Mouse (Mus musculus) bone marrow, adult 2 months (tissue): ENCODE measurements around the gene Ofcc1. TPM values are rescaled to one million over a fixed set of nuclear protein-coding genes. Genes with fewer than 3 reads are reported as not detected.
A peak's percentile ranks its signal among the peaks of the same experiment; 100 is the strongest.

Experiments
- H3K27ac ChIP-seq: fragments of 200-500 bp; 2 replicates; pipeline ENCODE4 v1.5.1; 2012; ENCODE audit warnings: low read depth, mild to moderate bottlenecking, control low read depth, inconsistent platforms, low read length; ENCODE audit not compliant: control insufficient read depth, poor library complexity, insufficient read depth
- H3K4me1 ChIP-seq: fragments of 200-500 bp; 2 replicates; pipeline ENCODE4 v1.6.1; 2011; ENCODE audit warnings: low read length; ENCODE audit not compliant: control insufficient read depth, insufficient read depth
- H3K4me3 ChIP-seq: fragments of 200-500 bp; replicated peaks from 2 replicates; pipeline ENCODE3; 2011; ENCODE audit warnings: mild to moderate bottlenecking, low read depth, low read length, control low read depth; ENCODE audit not compliant: control insufficient read depth
- CTCF ChIP-seq: fragments of 200-500 bp; IDR thresholded peaks from 2 replicates; pipeline ENCODE4 v1.5.1; 2011; ENCODE audit warnings: low read length, control low read depth; ENCODE audit not compliant: control insufficient read depth, insufficient read depth
- POLR2A ChIP-seq: fragments of 200-500 bp; IDR thresholded peaks from 2 replicates; pipeline ENCODE4 v1.6.1; 2011; ENCODE audit warnings: low read depth, mild to moderate bottlenecking, control low read depth, low read length, borderline replicate concordance; ENCODE audit not compliant: control insufficient read depth
- WGBS: fragments of 180-500 bp; shearing (Covaris S2); methylation state at CpG from one replicate; pipeline ENCODE4 v1.1.7; 2018; 5-methylcytosine and 5-hydroxymethylcytosine counted together
- polyA plus RNA-seq: library from polyadenylated mRNA; stranded (reverse); fragments of >200 nt; gene quantifications from 2 replicates; pipeline ENCODE4 v1.2.4, GENCODE M21; 2011; ENCODE audit warnings: low replicate concordance; ENCODE audit not compliant: missing spikeins, insufficient read depth, insufficient read length

Gene Ofcc1
- polyA plus RNA-seq, 1 experiment = not detected

- TF ChIP-seq CTCF (no peak), POLR2A (no peak)
- H3K27ac ChIP-seq = no peak overlapping the region
- no peak overlapping the region for H3K4me3 ChIP-seq
- peaks cover 2% of the 10 kb centered on the region; the same call in 1 of the 2 replicates for H3K4me1 ChIP-seq
- 80% methylated on average over 5 of the region's 5 CpGs for WGBS
These were observed 37.9 kb downstream of the Ofcc1 start for GRCm38 (mm10) chr13:40323301-40323700.

GRCm38 (mm10) chr13:40320814-40321525 is 40.3 kb downstream of the Ofcc1 start:
- Histone ChIP-seq H3K4me3 (peak overlapping the region; percentile 18), H3K4me1 (peaks cover 2% of the 10 kb centered on the region; the same call in 1 of the 2 replicates), H3K27ac (peak overlapping the region; percentile 63; the same call in 1 of the 2 replicates)
- 19% methylated on average over 6 of the region's 6 CpGs for WGBS
- no peak for TF ChIP-seq POLR2A
- TF ChIP-seq CTCF = no peak

- WGBS = 40% methylated on average over 2 of the region's 2 CpGs
- peaks cover 2% of the 10 kb centered on the region; the same call in 1 of the 2 replicates for H3K4me1 ChIP-seq
- TF ChIP-seq POLR2A (no peak), CTCF (no peak)
- H3K4me3 ChIP-seq = no peak overlapping the region
- no peak overlapping the region for H3K27ac ChIP-seq
These were observed 43.5 kb downstream of the Ofcc1 start for GRCm38 (mm10) chr13:40317731-40318130.

- H3K4me3 ChIP-seq = no peak overlapping the region
- 67% methylated on average over 4 of the region's 4 CpGs for WGBS
- TF ChIP-seq CTCF (no peak), POLR2A (no peak)
- H3K27ac ChIP-seq = no peak overlapping the region
- no peaks in the 10 kb centered on the region; the same call in 1 of the 2 replicates for H3K4me1 ChIP-seq
These were observed 46.0 kb downstream of the Ofcc1 start for GRCm38 (mm10) chr13:40315158-40315792.

- H3K27ac ChIP-seq = no peak overlapping the region
- no peak for TF ChIP-seq POLR2A
- no peak for TF ChIP-seq CTCF
- no peaks in the 10 kb centered on the region for H3K4me1 ChIP-seq
- no peak overlapping the region for H3K4me3 ChIP-seq
- WGBS = 71% methylated on average over 2 of the region's 2 CpGs
These were observed 68.4 kb downstream of the Ofcc1 start for GRCm38 (mm10) chr13:40292891-40293290.

- TF ChIP-seq CTCF (no peak), POLR2A (no peak)
- no peak overlapping the region for H3K27ac ChIP-seq
- H3K4me1 ChIP-seq = no peaks in the 10 kb centered on the region
- 83% methylated on average over 10 of the region's 10 CpGs for WGBS
- no peak overlapping the region for H3K4me3 ChIP-seq
These were observed 70.4 kb downstream of the Ofcc1 start for GRCm38 (mm10) chr13:40290846-40291245.

- WGBS = 20% methylated on average over 4 of the region's 4 CpGs
- TF ChIP-seq CTCF (no peak), POLR2A (no peak)
- no peak overlapping the region for H3K4me3 ChIP-seq
- no peak overlapping the region for H3K27ac ChIP-seq
- H3K4me1 ChIP-seq = no peaks in the 10 kb centered on the region
These were observed 72.6 kb downstream of the Ofcc1 start for GRCm38 (mm10) chr13:40288650-40289049.

- WGBS = 84% methylated on average over 21 of the region's 21 CpGs
- TF ChIP-seq CTCF (no peak), POLR2A (no peak)
These were observed 73.8 kb downstream of the Ofcc1 start for GRCm38 (mm10) chr13:40287266-40288002.

More at GRCm38 (mm10) chr13:40287266-40288002, 73.8 kb downstream of the Ofcc1 start:
- Histone ChIP-seq H3K4me1 (no peaks in the 10 kb centered on the region), H3K27ac (no peak overlapping the region), H3K4me3 (no peak overlapping the region)
